Mouse (Mus musculus) kidney, postnatal 4 days (tissue): ENCODE measurements around the gene Gas2l1.
"Not testable (repeated sequence)": the region's sequence is repeated elsewhere in the genome, so short reads cannot be mapped to it uniquely, and the experiment has no call there.

ENCODE experiments used
- DNase-seq, 2 experiments: peaks; one replicate each; pipeline ENCODE4 v3.0.0; 2021; ENCODE audit warnings: mixed read lengths in 2 of 2

Gene Gas2l1

DNA sequence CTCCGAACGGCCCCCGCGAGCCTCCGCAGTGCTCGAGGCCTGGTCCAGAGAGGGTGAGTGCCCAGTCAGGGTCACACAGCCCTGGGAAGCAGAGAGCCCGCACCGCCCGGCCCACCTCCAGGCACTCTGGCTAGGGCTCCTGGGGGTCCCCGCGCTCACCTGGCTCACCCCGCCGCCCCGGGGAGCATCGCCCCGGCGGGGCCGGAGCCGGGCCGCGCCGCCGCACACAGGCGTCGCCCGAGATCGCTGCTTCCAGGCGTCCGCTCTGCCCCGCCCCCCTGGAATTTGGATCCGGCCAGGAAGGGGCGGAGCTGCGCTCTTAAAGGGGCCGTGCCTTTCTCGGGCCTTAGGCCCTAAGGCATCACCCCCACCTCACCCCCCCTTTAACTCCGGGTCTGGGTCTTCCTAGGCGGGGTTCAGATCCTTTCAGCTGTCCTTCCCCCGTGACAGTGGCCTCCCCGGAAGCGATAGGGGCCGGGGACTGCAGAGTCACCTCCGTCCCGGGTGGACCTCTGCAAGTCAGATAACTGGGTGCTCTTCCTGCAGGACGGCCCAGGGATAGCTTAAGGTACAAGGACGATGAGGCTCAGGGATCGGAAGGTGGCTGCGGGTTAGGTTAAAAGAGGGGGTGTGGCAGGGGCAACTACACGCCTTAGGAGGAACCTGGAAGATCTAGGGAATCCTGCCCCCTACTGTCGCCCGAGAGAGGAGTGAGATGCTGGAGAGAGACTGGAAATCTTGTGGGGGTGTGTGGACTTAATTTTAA lies at the start of gene Gas2l1:
TSS of gene Gas2l1 (minus strand) at position 272 of the 766 bp plus-strand sequence.
- DNase-seq, result peak; percentile 95 to 96

DNA sequence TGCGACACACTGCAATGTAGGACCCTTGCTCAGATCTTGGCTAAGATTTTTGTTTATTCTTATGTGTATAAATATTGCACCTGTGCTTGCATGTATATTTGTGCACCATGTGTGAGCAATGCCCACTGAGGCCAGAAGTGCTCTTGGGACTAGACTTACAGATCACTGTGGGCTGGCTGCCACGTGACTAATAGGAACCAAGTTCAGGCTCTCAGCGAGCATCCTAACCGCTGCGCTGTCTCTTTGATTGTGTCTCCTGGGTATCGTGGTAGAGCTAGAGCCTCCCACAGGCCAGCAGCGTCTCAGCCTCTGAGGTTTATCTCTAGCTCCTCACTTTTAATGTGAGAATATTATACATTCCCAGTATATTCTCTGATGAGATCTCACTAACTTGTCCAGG lies 48.5 kb upstream of the Gas2l1 start:
- no peak for DNase-seq

DNA sequence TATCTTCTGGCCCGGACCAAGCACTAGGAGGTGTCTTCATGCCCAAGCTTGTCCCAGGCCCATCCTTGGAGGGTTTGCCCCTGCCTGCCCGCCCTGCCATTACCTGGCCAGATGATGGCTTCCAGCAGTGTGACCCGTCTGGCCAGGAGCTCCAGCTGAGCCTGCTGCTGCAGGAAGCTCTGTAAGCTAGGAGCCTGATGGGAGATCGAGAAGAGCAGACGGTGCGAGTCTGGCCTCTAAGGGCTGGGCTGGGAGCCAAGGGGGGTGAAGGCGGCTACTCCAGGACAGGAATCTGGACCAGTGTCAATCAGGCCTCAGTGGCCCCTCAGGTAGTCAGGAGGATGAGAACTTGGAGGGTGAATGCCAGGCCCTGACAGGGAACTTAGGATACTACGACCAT lies 44.3 kb upstream of the Gas2l1 start:
- DNase-seq, result no peak

DNA sequence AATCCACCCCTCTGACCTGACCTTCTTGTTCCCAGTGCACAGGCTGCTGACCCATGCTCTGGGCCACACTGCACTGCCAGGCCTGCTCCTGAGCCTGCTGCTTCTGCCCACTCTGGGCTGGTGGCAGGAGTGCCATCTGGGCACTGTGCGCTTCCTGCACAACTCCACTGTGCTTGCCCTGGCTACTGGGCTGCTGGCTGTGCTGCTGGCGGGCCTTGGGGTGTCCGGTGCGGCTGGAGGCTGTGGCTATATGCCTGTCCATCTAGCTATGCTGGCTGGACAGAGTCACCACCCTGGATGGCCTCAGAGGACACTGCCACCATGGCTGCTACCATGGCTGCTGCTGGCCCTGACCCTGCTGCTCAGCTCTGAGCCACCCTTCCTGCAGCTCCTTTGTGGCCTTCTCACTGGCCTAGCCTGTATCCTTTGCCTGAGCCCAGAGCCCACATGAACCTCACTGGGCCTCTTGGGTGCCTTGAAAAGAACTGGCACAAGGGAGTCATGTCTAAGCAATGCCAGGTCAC lies 38.9 kb upstream of the Gas2l1 start:
- DNase-seq, result no peak

DNA sequence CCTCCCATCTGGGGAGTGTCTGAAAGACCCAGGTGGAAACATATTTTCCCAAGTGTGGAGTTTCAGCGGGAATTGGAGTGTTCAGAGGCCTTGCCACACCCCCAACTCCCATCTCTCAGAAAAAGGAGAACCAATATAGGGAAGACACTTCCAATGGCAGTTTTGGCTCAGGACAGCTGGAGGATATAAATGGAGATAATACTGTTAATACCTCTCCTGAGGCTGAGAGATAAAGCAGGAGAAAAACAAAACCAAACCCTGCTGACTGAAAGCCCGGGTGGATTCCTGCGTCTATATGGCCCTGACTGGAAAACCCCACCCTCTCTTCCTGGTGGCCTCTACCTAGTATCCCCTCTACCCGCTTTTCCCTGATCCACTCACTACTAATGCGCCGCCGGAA lies 37.3 kb upstream of the Gas2l1 start:
- no peak for DNase-seq

DNA sequence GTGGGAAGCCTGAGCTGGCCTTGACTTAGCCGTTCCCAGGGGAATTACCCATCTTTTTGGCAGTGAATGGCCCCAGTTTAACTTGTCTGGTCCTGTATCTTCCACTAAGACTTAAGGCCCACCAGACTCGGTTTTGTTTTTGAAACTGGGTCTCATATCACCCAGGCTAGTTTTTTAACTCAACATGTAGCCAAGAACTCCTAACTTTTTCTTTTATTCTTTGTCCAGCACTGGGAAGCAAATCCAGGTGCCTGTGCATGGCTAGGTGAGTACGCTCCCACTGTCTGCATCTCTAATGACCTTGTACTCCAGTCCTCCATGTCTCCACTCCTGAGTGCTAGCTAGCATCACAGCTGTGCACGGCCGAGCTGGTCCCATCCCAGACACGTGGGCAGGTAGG lies 36.5 kb upstream of the Gas2l1 start:
- no peak for DNase-seq

DNA sequence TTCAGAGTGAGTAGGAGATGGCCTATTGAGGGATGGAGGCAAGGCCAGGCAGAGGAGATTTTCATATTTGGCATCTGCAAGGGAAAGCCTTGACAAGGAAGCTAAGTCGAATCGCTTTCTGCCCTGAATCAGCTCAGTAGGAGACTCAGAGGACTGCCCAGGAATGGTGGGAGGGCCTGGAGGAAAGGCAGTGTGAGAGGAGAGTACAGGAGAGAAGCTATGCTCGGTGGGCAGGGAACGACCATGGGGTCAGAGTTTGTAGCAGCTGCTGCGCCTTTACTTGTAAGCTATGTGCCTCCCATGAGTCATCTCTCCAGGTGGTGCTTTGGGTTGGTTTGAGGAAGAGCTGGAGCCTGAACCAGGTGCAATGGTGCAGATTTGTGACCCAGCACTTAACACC lies 35.7 kb upstream of the Gas2l1 start:
- DNase-seq, result peak in 1 of 2 experiments; percentile 52

DNA sequence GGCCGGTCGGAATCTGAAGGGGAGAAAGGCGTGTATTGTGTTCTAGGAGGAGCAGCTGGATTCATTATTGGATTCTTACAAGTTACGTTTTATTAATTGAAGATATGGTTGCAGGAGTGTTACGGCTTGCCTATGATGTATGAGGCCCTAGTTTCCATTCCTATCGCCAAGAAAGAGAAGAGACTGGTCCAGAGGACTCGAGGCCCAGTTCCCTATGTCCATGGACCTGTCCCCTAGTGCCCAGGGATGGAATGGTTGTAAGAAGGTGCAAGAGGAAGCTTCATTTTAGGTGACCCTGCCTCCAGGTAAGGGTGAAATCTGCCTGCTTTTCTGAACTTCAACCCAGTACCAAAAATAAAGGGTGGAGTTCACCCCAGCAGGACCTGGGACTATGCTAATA lies 35.2 kb upstream of the Gas2l1 start:
- DNase-seq, result peak in 1 of 2 experiments; percentile 40

DNA sequence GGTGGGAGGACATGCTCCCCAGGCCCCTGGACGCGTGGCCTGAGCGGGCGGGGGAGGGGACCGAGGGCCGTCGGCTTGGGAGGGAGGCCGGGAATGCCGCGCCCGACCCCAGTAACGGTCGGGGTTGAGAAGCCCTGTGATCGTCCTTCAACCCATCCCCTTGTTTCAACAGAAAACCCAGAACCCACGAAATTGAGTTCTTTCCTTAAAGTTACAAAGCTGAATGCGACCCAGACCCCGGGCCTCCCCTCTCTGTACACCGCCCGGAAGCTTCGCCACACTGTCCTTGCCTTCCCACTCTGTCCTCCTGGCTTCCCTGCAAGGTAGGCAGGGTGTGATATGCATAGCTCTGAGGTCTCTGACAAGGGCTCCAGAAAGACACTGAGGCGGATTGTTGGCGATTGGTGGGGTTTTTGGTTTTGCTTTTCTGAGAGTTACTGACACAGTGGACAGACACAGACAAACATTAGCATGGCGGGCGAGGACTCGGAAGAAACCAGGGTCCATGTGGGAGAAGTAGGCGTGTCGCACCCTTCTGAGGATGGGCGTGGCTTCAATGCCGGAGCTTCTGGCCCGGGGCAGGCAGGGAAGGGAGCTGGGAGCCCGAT lies 34.6 kb upstream of the Gas2l1 start:
- DNase-seq, result peak; percentile 89 to 93

DNA sequence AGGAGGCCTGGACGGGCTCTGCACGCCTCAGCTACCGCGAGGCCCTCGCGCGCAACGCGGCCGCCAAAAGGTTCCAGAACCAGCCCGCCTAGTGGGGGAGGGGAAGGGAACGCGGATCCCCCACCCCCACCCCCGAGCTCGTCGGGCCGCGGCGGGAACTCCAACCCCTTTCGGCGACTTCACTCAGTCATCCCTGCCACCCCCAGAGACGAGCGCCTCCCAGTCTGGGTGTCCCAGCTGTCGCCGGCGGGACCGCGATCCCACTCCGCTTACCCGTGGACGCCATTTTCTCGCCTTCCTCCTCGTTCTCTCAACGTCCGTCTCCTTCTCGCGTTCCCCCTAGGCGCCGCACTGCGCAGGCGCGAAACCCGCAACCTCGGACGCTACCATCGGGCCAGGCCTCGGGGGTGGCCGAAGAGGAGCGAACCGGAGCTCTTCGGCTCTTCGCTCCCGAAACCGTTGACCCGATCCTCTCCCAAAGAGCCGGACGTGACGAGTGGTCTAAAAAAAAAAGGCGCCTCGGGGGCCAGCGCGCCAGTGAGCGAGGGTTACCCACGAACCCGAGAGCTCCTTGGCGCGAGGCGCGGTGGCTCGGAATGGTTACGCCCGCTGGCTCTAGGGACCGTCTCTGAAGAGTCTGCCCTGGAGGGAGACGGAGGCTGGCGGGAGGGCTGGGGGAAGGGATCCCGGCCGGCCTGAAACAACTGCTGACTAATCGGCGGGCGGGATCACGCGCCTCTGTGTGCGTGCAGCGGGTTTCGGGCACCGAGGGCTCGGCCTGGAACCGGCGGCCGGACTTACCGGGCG lies 33.8 kb upstream of the Gas2l1 start, which contains the start of the genes Rhbdd3 and Ewsr1:
TSS of gene Rhbdd3 (plus strand) at position 191 of the 807 bp plus-strand sequence.
TSS of gene Ewsr1 (minus strand) at position 531 of the 807 bp plus-strand sequence.
- DNase-seq, result peak; percentile 98

DNA sequence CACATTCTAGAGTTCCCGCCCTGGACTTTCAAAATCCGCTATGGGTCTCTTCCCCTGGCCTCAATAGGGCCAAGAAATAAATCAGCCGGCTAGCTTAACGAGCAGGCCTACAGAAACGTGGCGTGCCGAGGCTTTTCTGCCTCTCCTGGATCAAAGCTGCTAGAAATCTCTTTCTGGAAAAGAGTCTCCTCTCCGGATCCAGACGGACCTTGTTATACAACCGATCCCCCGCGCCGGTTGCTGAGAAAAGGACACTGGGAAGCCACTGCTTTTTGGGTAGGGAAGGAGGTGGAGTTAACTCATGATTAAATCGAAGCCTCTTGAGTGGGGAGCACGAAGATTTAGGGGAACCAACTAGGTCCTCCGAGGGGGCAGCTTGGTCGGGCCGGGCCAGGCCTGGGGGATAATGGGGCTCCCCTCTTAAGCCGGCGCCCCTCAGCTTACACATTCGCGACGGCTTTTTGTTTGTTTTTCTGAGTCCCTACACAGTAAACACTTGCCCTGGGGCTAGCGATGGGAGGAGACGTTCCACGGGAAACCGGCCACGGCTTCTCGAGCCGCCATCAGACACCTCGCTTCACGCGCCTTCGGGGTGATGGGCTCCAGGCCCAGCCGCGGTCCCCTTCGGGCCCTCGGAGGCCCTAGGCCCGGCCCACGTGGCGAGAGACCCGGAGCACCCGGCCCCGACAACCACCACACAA lies 33.1 kb upstream of the Gas2l1 start:
- peak; percentile 47 to 64 for DNase-seq

DNA sequence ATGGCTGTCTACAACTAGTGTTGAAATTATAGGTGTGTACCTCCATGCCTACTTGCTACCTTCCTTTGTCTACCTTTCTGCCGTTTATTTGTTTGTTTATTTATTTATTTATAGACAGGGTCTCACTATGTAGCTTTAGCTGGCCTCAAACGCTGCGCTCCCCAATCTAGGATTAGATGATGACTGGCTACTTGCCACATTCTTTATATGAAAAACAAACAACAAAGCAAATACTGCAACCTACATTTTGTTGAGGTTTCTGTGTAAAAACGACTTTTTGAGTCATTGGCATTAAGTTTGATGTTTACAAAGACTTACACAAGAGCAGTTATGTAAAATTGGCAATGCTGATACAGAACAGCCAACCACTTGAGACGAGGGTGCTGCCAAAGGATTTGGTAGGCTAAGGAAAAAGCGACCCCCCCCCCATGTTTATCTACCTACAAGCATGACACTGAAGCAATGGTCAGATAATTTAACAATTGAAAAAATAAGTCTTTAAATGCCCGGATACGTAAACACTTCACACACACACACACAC lies 31.4 kb upstream of the Gas2l1 start:
- no peak for DNase-seq

DNA sequence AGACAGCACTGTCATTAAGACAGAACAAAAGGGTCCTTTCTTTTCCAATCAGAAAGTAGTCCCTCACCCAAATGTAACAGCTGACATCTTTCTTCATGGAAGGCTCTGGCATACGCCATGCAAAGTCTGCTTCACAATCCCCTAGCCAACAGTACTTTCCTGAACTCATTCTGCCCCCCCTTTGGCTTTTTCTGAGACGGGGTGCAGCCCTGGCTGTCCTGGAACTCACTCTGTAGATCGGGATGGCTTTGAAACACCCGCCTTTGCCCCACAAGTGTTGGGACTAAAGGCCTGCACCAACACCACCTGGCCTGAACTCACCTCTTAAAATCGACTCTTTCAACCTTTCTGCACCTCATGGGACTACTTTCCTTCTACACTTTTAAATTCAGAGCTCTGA lies 30.8 kb upstream of the Gas2l1 start:
- DNase-seq, result no peak

DNA sequence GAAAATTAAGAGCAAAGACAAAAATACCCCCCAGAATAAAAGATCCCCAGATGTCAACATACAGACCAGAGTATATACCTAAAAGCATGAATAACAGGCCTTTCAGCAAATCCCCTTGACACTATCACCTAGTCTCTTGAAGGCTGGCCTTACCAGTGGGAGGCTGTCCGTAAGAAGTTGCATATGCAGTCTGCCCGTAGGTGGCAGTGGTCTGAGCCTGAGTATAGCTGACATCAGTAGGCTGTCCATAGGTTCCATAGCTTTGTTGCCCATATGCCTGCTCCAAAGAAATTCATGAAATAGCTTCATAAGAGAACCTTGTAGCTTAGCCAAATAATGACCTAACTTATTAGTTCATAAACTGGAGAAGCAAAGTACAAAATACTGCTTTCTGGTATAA lies 26.6 kb upstream of the Gas2l1 start:
- peak in 1 of 2 experiments; percentile 47 for DNase-seq

DNA sequence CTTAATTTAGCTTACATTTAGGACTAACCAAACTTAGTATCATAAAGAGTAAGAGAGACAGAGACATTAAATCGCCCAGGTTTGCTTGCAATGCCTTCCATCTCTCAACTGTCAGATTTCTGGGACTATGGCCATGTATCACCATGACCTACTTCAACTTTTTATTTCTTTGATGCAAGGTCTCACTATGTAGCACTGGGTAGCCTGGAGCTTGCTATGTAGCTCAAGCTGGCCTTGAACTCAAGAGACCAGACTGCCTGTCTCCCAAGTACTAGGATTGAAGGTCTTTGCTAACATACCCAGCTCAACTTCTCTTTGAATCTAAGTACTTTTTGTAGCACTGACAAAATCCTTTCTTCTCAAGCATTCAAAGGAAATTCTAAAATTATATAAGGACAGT lies 24.0 kb upstream of the Gas2l1 start:
- DNase-seq, result no peak

DNA sequence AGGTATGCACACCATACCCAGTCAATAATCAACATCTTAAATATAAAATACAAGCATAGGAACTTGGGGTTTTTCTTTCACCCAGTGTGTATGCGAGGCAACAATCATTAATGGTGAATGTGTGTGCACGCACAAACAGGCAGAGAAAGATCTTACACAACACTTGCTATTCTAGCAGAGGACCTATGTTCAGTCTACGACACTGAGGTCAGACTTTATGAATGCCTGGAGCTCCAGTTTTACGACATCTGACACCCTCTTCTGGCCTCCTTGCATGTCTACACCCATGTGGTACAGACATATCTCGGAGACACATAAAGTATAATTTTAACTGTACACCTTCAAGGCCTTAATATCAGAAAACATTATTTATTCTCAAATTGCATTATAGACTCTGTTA lies 11.7 kb upstream of the Gas2l1 start:
- DNase-seq, result not testable (repeated sequence)

DNA sequence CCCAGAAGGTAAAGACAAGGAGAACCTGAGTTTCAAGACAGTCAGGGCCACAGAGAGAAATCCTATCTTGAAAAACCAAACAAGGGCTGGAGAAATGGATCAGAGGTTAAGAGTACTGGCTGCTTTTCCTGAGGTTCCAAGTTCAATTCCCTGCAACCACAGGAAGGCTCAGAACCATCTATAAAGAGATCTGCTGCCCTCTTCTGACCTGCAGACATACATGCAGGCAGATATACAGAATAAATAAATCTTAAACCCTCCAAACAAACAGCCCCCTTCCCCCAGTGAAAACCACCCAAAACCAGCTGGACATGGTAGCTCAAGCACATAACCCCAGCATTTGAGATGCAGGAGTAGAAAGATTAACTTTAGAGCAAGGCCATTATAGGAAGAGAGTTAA lies 10.6 kb upstream of the Gas2l1 start:
- no peak for DNase-seq

DNA sequence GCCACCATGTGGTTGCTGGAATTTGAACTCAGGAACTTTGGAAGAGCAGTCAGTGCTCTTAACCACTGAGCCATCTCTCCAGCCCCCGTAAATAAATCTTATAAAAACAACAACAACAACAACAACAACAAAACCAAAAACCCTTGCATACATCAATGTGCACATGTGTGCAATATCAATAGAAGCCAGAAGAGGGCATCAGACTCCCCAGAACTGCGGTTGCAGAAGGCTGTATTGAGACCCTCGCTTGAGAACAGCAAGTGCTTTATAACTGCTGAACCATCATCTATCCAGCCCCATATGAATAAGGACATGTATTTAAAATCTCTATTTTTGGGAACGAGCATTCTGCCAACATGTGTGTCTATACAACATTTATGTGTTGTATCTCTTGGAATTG lies 9.8 kb upstream of the Gas2l1 start:
- peak in 1 of 2 experiments; percentile 46 for DNase-seq

DNA sequence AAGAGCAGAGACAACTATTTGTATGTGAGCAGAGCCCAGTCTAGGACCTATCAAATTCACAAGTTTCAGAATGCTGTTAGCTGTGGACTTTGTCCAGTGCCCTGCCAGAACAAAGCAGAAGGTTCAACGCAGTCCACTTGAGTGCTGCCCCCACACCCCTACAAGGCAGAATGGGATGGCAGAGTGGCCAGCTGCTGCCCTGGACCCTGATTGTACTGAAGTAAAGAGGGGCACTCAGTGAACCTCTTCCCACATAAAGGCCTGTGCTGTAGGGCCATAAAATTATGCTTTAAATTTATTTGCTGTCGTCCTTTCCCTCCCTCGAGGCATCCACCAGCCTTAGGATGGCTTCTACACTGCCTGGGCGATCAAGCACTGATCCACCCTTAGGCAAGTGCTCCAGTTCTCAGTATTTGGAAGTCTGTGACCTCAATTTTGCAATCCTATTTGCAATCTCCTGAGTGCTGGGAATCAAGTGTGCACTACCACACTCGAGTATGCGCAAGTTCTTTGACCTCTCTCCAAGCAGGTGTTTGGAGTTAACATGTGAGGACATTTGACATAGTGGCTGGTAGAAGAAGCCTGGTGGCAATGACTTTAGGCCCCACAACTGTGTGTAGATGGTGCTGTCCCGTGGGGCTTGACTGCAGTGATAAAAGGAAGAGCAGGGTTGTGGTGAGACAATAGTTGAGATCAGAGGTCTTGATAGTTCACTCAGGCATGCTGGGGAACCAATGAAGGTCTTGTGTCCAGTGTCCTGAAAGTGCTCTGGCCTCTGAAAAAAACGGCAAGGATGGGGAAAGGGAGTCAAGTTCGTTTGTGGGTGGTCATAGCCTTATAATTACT lies 3.2 kb upstream of the Gas2l1 start:
- DNase-seq, result no peak

DNA sequence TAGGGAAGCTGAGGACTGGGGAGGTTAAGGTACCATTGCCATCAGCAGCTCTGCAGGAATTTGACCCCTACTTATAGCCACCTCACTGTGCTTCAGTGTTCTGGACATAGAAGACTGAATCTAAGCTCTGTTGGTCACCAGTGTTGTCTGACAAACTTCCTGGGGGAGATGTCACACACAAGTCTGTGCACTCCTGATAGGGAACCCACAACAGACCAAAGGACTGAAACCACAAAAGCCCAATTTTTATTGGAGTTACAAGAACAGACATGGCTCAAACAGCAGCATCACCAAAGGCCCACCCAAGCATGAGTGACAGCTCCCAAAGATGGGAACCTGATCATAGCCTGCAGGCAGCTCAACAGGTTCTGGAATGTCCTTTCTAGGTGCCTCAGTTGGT lies 1.9 kb upstream of the Gas2l1 start:
- DNase-seq, result no peak
